Mouse (Mus musculus): Measurements from ENCODE around the gene Iqsec1.

- no peak for TF ChIP-seq CTCF (IDR thresholded peaks at IDR 0.05; ENCODE audit: extremely low read depth, insufficient read length, insufficient replicate concordance, low read depth, low read length)
- TF ChIP-seq POLR2A (IDR thresholded peaks at IDR 0.05; ENCODE audit: low read depth, low read length), result no peak
Observed at GRCm38 (mm10) chr6:90857844-90858243, 130.6 kb downstream of the Iqsec1 start.
